Mouse (Mus musculus) spleen, adult 2 months (tissue): ENCODE results near the gene Tcap. TPM values are rescaled to one million over a fixed set of nuclear protein-coding genes. Genes with fewer than 3 reads are reported as not detected.

Experiments used
- DNase-seq, 2 experiments: peaks; one replicate each; pipeline versions ENCODE4 v3.0.0 to v3.0.0-alpha.2; 2012 to 2021; ENCODE audit warnings: low spot score in 2 of 2, low read depth in 1 of 2
- H3K27ac ChIP-seq: fragments of 200-500 bp; 2 replicates; pipeline ENCODE4 v1.5.1; 2012; ENCODE audit warnings: low read length, inconsistent platforms; ENCODE audit not compliant: insufficient read depth
- H3K27me3 ChIP-seq: fragments of 200-500 bp; 2 replicates; pipeline ENCODE4 v1.6.1; 2012; ENCODE audit warnings: mild to moderate bottlenecking, moderate library complexity, low read length, inconsistent platforms; ENCODE audit not compliant: control insufficient read depth, insufficient read depth
- H3K36me3 ChIP-seq: fragments of 200-500 bp; 2 replicates; pipeline ENCODE4 v1.6.1; 2012; ENCODE audit warnings: mild to moderate bottlenecking, low read length, inconsistent platforms; ENCODE audit not compliant: control insufficient read depth, insufficient read depth
- H3K4me1 ChIP-seq: fragments of 200-500 bp; 2 replicates; pipeline ENCODE4 v1.6.1; 2011; ENCODE audit warnings: inconsistent platforms; ENCODE audit not compliant: control insufficient read depth, insufficient read depth, insufficient read length
- H3K4me3 ChIP-seq: fragments of 200-500 bp; 2 replicates; pipeline ENCODE4 v1.5.1; 2011; ENCODE audit warnings: mild to moderate bottlenecking, inconsistent platforms; ENCODE audit not compliant: insufficient read depth, insufficient read length; ENCODE audit errors: extremely low read depth
- CTCF ChIP-seq: fragments of 200-500 bp; IDR thresholded peaks from 2 replicates; pipeline ENCODE4 v1.5.1; 2011; ENCODE audit warnings: mild to moderate bottlenecking, inconsistent platforms; ENCODE audit not compliant: insufficient read depth, insufficient read length, insufficient replicate concordance; ENCODE audit errors: extremely low read depth
- POLR2A ChIP-seq: fragments of 200-500 bp; IDR thresholded peaks from 2 replicates; pipeline ENCODE4 v1.6.1; 2011; ENCODE audit warnings: low read depth, low read length, inconsistent platforms
- WGBS: fragments of 180-500 bp; shearing (Covaris S2); methylation state at CpG from one replicate; pipeline ENCODE4 v1.1.7; 2018; 5-methylcytosine and 5-hydroxymethylcytosine counted together
- polyA plus RNA-seq: library from polyadenylated mRNA; depleted of rRNA; stranded (reverse); fragments of >200 nt; gene quantifications from 2 replicates; pipeline ENCODE4 v1.2.3, GENCODE M21; 2012; rRNA removed

Tcap gene
- polyA plus RNA-seq, 1 experiment: 0.42 TPM

DNA sequence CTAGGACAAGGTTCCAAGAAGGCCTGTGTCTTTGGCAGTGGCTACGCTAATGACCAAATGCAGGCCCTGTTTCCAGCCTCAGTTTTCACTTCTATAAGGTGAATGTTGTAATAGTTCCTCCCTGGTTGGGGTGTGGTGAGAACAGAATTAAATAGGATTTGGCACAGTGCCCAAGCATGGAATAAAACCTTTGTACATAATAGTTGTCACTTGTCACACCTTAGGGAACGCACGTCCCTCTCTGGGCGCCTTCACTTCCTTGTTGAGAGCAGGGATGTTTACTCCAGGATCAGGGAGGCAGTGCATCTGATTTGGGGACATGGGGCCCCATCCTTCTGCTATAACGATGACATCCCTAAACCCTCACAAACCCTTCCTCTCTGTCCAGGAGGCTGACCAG is 44.8 kb downstream of the Tcap start:
- Histone ChIP-seq H3K4me3 (no peak overlapping the region), H3K27ac (no peak overlapping the region), H3K27me3 (no peaks in the 10 kb centered on the region), H3K4me1 (no peaks in the 10 kb centered on the region), H3K36me3 (no peaks in the 10 kb centered on the region)
- 86% methylated on average over 5 of the region's 5 CpGs for WGBS
- TF ChIP-seq POLR2A: no peak
- no peak for DNase-seq

DNA sequence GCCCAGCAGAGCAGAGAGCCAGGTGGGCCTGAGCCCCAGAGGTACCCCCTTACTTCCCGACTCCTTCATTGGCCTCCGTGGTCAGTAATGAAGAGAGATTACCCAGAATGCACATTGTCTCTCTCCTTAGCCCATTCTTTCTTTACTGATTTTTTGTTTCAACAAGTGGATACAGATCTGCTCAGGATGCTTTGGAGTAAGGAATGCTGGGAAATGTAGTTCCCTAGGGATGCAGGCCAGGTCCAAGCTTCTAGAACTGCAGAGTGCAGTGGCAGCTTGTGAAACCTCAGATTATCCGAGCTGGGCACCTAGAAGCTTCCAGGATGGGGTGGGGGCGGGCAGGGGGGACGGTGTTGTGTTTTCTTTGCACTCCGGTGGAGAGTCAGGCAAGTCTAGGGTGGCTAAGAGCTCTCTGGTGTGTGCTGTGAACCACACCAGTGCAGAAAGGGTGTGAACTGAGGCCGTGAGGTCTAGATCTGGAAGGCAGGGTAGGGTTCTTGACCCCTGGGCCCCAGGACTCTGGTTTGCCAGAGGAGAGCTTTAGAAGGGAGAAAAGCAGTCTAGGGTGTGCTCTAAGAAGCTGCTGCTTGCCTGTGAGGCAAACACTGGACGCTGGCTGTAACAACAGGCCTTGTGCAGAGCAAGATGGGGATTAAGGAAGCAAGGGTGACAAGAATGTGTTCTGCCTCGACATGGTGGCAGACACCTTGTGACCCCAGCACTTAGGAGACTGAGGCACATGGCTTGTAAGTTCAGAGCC is 48.3 kb downstream of the Tcap start:
- TF ChIP-seq POLR2A (no peak), CTCF (no peak)
- Histone ChIP-seq H3K4me3 (no peak overlapping the region), H3K27ac (no peak overlapping the region), H3K4me1 (no peaks in the 10 kb centered on the region), H3K36me3 (no peaks in the 10 kb centered on the region), H3K27me3 (no peaks in the 10 kb centered on the region)
- no peak for DNase-seq
- WGBS: 79% methylated on average over 9 of the region's 9 CpGs

Other genes with a start within 250 kb of the Tcap start
- gene Fbxl20, start 233.4 kb upstream of the Tcap start, polyA plus RNA-seq: 15.4 and 17.6 TPM in 2 replicates
- gene Med1, start 190.5 kb upstream of the Tcap start, polyA plus RNA-seq: 8.8 and 9.2 TPM in 2 replicates
- 12.4 and 12.7 TPM in 2 replicates for gene Cdk12, start 180.8 kb upstream of the Tcap start, polyA plus RNA-seq
- not detected in 2 replicates for gene Neurod2, start 54.2 kb upstream of the Tcap start, polyA plus RNA-seq
- gene Ppp1r1b, start 35.4 kb upstream of the Tcap start, polyA plus RNA-seq: 0.27 and 0.44 TPM in 2 replicates
- 70.7 and 80.2 TPM in 2 replicates for gene Stard3, start 25.4 kb upstream of the Tcap start, polyA plus RNA-seq
- 0.07 TPM in 1 of 2 replicates, not detected in the other for gene Pnmt, start 2.6 kb downstream of the Tcap start, polyA plus RNA-seq
- 17.7 and 19.8 TPM in 2 replicates for gene Pgap3, start 16.7 kb downstream of the Tcap start, polyA plus RNA-seq
- 4.0 and 5.5 TPM in 2 replicates for gene Erbb2, start 28.7 kb downstream of the Tcap start, polyA plus RNA-seq
- gene Mien1, start 55.2 kb downstream of the Tcap start, polyA plus RNA-seq: 37.1 and 37.8 TPM in 2 replicates
- 1.1 and 1.2 TPM in 2 replicates for gene Grb7, start 62.6 kb downstream of the Tcap start, polyA plus RNA-seq
- 104 and 113 TPM in 2 replicates for gene Ikzf3, start 162.2 kb downstream of the Tcap start, polyA plus RNA-seq
- gene Zpbp2, start 167.3 kb downstream of the Tcap start, polyA plus RNA-seq: 1.2 TPM in 2 replicates
- 37.4 and 42.9 TPM in 2 replicates for gene Ormdl3, start 203.6 kb downstream of the Tcap start, polyA plus RNA-seq
- gene Lrrc3c, start 214.5 kb downstream of the Tcap start, polyA plus RNA-seq: not detected in 2 replicates
- not detected in 2 replicates for gene Gm12355, start 241.8 kb downstream of the Tcap start, polyA plus RNA-seq
- not detected in 2 replicates for gene Gsdma3, start 242.5 kb downstream of the Tcap start, polyA plus RNA-seq